Mouse (Mus musculus) embryonic facial prominence, embryonic 15.5 days (tissue): ENCODE results near the gene Tjap1. TPM values are rescaled to one million over a fixed set of nuclear protein-coding genes. Genes with fewer than 3 reads are reported as not detected.

Experiments
- ATAC-seq: fragments of 200-750 bp; cut with Nextera tagmentation; 2 replicates; pipeline ENCODE4 v1.8.0; 2017; ENCODE audit warnings: low read depth, moderate TSS enrichment; ENCODE audit not compliant: insufficient number of reproducible peaks, low FRiP score, low TSS enrichment
- H3K27ac ChIP-seq: fragments of 300-500 bp; sonication (generic); replicated peaks from 2 replicates; pipeline ENCODE4 v1.5.1; 2015; ENCODE audit warnings: mild to moderate bottlenecking, inconsistent platforms
- H3K27me3 ChIP-seq: fragments of 300-500 bp; sonication (generic); 2 replicates; pipeline ENCODE4 v1.6.1; 2015; ENCODE audit warnings: inconsistent platforms
- H3K36me3 ChIP-seq: fragments of 300-500 bp; sonication (generic); 2 replicates; pipeline ENCODE4 v1.6.1; 2015; ENCODE audit warnings: mild to moderate bottlenecking, inconsistent platforms
- H3K4me1 ChIP-seq: fragments of 300-500 bp; sonication (generic); 2 replicates; pipeline ENCODE4 v1.6.1; 2015; ENCODE audit warnings: inconsistent platforms
- H3K4me2 ChIP-seq: fragments of 300-500 bp; sonication (generic); replicated peaks from 2 replicates; pipeline ENCODE4 v1.6.1; 2015; ENCODE audit warnings: mild to moderate bottlenecking, inconsistent platforms
- H3K4me3 ChIP-seq: fragments of 300-500 bp; sonication (generic); replicated peaks from 2 replicates; pipeline ENCODE4 v1.5.1; 2015; ENCODE audit warnings: mild to moderate bottlenecking, inconsistent platforms
- H3K9ac ChIP-seq: fragments of 300-500 bp; sonication (generic); 2 replicates; pipeline ENCODE4 v1.6.1; 2015; ENCODE audit warnings: inconsistent platforms
- H3K9me3 ChIP-seq: fragments of 300-500 bp; sonication (generic); replicated peaks from 2 replicates; pipeline ENCODE4 v1.6.1; 2016; ENCODE audit warnings: inconsistent platforms
- WGBS: fragments of 180-500 bp; shearing (Covaris S2); methylation state at CpG from one replicate; pipeline ENCODE4 v1.1.7; 2015; 5-methylcytosine and 5-hydroxymethylcytosine counted together
- polyA plus RNA-seq: library from polyadenylated mRNA; unstranded; fragments of >200 nt; fragmentation: Nextera tagmentation; extraction: Ambion mirVana; gene quantifications from 2 replicates; pipeline ENCODE4 v1.2.1, GENCODE M21; 2015

The Tjap1 gene
- polyA plus RNA-seq, 1 experiment from 2014 or later, result 64.0 TPM

DNA sequence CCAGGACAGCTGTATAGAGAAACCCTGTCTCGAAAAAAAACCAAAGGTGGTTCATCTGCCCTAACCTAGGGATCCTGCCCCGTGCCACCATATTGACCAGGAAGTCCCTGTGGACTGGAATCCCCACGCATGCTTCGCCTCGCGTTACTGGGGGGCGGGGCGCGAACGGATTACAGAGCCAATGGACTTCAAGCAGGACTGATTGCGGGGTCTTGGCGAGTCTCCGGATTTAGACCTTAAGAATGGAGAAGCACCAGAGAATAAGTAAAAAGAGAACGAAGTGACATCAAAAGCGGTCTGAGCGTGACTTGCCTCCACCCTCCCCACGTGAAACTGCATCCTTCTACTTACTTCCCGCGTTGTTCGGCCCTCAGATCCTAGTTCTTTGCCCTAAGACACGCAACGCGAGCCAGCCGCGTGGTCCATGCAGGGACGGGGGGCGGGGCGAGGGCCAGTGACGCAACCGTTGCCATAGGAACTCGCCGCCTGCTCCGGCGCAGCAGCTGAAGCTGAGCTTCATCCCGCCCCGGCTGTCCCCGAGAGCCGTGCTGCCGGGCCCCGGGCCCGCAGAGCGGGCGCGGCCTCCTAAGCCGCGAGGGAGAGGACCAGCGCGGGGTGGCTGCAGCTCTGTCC, 29.3 kb downstream of the Tjap1 start, which contains the start of gene Lrrc73:
Gene Lrrc73 (plus strand): TSS at position 80 of the 633 bp plus-strand sequence.
- Histone ChIP-seq H3K27me3 (peaks cover 15% of the 10 kb centered on the region), H3K36me3 (peaks cover 58% of the 10 kb centered on the region), H3K9me3 (no peaks in the 10 kb centered on the region), H3K4me3 (peak within 1 kb of the TSS; percentile 68), H3K4me1 (peaks cover 40% of the 10 kb centered on the region), H3K4me2 (peak within 1 kb of the TSS; percentile 99), H3K27ac (no peak within 1 kb of the TSS), H3K9ac (peak within 1 kb of the TSS; percentile 47)
- peak; percentile 86 for ATAC-seq
- 2% methylated on average over 45 of the region's 48 CpGs for WGBS

DNA sequence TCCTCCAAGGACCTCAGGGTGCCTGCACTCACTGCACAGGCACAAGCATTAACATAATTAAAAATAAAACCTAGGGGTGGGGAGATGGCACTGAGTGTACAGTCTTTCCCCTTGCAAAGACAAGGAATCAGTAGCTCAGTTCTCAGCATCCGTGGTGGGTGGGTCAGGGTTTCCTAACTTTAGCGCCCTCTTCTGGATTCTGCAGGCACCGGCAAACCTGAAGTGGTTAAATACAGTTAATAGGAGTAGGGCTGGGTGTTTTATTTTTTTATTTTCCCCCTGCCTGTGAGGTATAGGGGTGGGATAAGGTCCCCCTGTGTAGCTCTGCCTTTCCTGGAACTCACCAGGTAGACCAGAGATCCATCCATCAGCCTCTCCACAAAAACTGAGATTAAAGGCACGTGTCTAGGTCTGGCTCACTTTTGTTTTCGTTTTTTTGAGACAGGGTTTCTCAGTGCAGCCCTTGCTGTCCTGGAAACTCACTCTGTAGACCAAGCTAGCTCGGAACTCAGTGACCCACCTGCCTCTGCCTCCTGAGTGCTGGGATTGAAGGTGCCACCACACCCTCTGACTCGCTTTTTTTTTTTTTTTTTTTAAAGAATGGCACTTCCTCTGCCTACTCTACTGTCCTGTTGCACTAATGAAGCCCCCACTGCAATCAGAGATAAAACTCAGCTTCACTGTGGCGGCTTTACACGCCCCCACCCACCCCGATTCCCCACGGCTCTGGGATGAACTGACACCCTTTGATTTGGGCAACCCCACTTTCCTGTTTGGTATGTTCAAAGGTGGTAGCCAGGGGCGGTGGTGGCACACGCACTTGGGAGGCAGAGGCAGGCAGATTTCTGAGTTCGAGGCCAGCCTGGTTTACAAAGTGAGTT, 30.0 kb downstream of the Tjap1 start:
- peak overlapping the region; percentile 68 for H3K4me3 ChIP-seq
- H3K36me3 ChIP-seq, result peaks cover 51% of the 10 kb centered on the region
- ATAC-seq, result no peak
- H3K27me3 ChIP-seq, result peaks cover 15% of the 10 kb centered on the region
- 55% methylated on average over 14 of the region's 14 CpGs for WGBS
- H3K9ac ChIP-seq, result no peak overlapping the region
- no peak overlapping the region for H3K27ac ChIP-seq
- H3K9me3 ChIP-seq, result no peaks in the 10 kb centered on the region
- peaks cover 41% of the 10 kb centered on the region for H3K4me1 ChIP-seq
- H3K4me2 ChIP-seq, result peak overlapping the region; percentile 99

DNA sequence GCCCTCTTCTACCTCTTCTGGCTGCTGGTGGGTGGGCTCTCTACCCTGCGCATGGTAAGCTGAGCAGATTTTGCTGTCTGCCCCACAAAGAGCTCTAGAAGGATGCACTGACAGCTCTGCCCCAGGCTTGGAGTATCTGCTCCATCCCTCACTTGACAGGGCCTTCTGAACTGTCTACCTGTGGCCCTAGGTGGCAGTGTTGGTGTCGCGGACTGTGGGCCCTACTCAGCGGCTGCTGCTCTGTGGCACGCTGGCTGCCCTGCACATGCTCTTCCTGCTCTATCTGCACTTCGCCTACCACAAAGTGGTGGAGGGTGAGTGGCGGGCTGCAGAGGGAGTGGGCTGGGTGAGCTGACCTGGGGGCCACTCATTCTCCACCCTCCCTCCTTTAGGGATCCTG, 31.7 kb downstream of the Tjap1 start:
- H3K4me1 ChIP-seq, result peaks cover 51% of the 10 kb centered on the region
- no peak overlapping the region for H3K4me2 ChIP-seq
- H3K27ac ChIP-seq, result no peak overlapping the region
- H3K27me3 ChIP-seq, result peaks cover 15% of the 10 kb centered on the region
- 76% methylated on average over 7 of the region's 7 CpGs for WGBS
- H3K36me3 ChIP-seq, result peaks cover 36% of the 10 kb centered on the region
- H3K4me3 ChIP-seq, result no peak overlapping the region
- H3K9ac ChIP-seq, result no peak overlapping the region
- no peaks in the 10 kb centered on the region for H3K9me3 ChIP-seq
- ATAC-seq, result no peak

DNA sequence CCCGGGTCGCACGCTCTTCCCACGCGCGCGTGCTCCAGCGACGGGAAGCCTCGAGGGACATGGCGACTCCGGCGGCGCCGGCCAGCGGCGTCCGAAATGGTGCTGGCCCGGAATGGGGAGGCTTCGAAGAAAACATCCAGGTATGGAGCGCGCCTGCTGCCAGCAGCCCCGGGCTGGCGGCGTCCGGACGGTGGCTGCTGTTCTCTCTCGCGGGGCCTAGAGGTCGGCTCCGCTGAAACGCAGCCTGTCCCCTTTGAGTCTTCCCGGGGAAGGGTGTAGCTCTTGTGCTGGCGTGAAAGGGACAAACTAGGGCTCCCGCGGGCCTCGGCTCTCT, 34.7 kb downstream of the Tjap1 start:
- peak; percentile 12 for ATAC-seq
- H3K9me3 ChIP-seq, result no peaks in the 10 kb centered on the region
- peak overlapping the region; percentile 93 for H3K9ac ChIP-seq
- peaks cover 65% of the 10 kb centered on the region for H3K36me3 ChIP-seq
- H3K27ac ChIP-seq, result peak overlapping the region; percentile 67
- WGBS, result under 1% methylated on average over 37 of the region's 37 CpGs
- peak overlapping the region; percentile 86 for H3K4me2 ChIP-seq
- peaks cover 35% of the 10 kb centered on the region for H3K4me1 ChIP-seq
- no peaks in the 10 kb centered on the region for H3K27me3 ChIP-seq
- peak overlapping the region; percentile 90 for H3K4me3 ChIP-seq

DNA sequence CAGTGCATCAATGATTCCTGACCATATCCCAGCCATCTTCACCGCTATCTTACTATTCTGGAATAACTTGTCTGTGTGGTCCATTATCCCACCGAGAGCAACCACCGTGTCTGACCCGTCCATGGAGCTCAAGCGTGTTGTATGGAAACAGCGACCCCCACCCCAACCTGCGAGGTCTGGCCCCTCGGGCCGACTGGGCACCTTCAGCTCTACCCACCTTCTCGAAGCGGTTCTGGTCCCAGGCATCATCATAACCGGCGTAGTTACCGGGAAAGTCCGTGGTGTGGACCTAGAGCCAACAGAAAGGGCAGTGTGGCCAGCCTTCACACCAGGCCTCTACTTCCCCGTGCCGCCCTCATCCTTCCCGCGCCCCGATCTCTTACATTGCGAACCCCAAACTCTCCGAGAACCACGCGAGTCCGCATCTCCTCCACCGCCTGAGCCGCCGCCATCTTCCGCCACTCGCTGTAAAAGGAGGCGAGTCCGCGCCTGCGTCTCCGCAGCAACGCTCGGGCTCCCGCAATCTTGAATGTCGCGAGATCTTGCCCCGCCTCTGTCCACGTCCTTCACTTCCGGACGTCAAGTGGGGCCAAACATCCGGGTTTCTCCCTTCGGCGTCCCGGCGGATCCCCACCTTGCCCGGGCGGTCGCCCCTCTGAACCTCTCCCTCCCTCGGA, 35.2 kb downstream of the Tjap1 start, which contains the start of the genes Polr1c and Yipf3:
Gene Polr1c (minus strand): TSS at position 543 of the 677 bp plus-strand sequence.
Gene Yipf3 (plus strand): TSS at position 569 of the 677 bp plus-strand sequence.
- Histone ChIP-seq H3K4me1 (peaks cover 32% of the 10 kb centered on the region), H3K9ac (peak within 1 kb of the TSS; percentile 93), H3K4me2 (peak within 1 kb of the TSS; percentile 86), H3K27ac (peak within 1 kb of the TSS; percentile 67), H3K36me3 (peaks cover 70% of the 10 kb centered on the region), H3K4me3 (peak within 1 kb of the TSS; percentile 90), H3K9me3 (no peaks in the 10 kb centered on the region), H3K27me3 (no peaks in the 10 kb centered on the region)
- WGBS, result under 1% methylated on average over 53 of the region's 53 CpGs
- peak; percentile 89 for ATAC-seq

DNA sequence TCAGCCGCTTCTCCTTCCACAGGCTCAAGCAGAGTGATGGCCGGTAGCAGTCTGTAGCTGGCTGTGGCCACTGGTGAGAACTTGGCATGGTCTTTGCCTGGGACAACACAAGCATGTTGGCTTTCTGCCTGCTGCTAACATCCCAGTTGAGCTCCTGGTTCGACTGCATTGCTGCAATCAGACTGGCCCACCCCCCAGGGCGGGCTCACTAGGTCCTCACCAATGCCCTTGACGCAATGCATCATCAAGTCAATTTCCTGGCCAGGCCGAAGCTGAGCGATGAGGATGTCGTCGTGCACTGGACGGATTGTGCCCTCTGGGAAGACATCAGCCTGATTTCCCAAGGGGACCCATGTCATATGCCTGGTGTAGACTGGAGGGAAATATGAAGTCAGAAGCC, 38.2 kb downstream of the Tjap1 start:
- no peak for ATAC-seq

DNA sequence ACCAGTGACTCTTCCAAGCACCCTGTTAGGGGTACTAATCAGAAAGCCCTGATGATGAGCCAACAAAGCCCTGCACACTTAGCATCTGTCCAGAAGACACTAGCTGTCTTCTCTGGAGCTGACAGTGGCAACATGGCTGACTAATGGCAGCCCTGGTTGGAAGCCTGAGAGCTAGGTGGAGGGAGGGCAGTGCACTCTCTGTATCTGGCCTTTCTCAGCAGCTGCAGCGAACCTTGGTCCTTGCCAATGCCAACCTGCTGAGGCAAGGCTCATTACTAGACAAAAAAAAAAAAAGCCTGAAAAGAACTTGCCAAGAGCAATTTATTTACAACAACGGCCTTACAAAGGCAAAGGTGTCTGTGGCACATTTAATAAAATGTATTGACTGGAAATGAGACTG, 39.2 kb downstream of the Tjap1 start:
- Histone ChIP-seq H3K27me3 (no peaks in the 10 kb centered on the region), H3K4me1 (peaks cover 16% of the 10 kb centered on the region), H3K36me3 (peaks cover 77% of the 10 kb centered on the region), H3K9me3 (no peaks in the 10 kb centered on the region), H3K27ac (no peak overlapping the region), H3K4me3 (no peak overlapping the region), H3K9ac (no peak overlapping the region), H3K4me2 (no peak overlapping the region)
- WGBS, result 83% methylated on average over 2 of the region's 2 CpGs
- no peak for ATAC-seq

More for the DNA sequence above, 38.2 kb downstream of the Tjap1 start:
- Histone ChIP-seq H3K9me3 (no peaks in the 10 kb centered on the region), H3K4me1 (peaks cover 26% of the 10 kb centered on the region), H3K9ac (no peak overlapping the region), H3K4me3 (no peak overlapping the region), H3K4me2 (no peak overlapping the region), H3K27ac (no peak overlapping the region), H3K27me3 (no peaks in the 10 kb centered on the region), H3K36me3 (peaks cover 71% of the 10 kb centered on the region)
- WGBS, result 73% methylated on average over 10 of the region's 10 CpGs

DNA sequence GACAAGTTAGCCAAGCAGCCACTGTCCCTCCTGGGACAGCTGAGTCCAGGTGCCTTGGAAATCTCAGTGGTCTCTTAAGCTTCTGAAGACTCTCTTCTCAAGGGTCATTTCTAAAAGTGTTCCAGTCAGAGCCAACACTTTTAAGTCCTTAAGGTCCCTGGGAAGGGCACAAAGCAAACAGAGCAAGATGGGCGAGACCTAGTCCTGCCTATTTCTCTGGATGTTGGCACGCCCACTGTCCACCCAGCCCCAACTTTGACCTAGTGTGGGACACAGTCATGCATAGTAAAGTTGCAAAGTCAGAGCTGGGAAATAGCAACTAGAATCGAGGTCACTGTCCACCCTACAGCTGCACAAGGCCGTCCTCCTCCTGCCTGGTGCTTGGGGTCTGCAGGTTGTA, 39.8 kb downstream of the Tjap1 start:
- Histone ChIP-seq H3K9ac (no peak overlapping the region), H3K27ac (no peak overlapping the region), H3K36me3 (peaks cover 84% of the 10 kb centered on the region), H3K4me1 (peaks cover 14% of the 10 kb centered on the region), H3K4me3 (no peak overlapping the region), H3K9me3 (no peaks in the 10 kb centered on the region), H3K4me2 (no peak overlapping the region), H3K27me3 (no peaks in the 10 kb centered on the region)
- ATAC-seq, result no peak
- WGBS, result 83% methylated on average over 4 of the region's 4 CpGs

DNA sequence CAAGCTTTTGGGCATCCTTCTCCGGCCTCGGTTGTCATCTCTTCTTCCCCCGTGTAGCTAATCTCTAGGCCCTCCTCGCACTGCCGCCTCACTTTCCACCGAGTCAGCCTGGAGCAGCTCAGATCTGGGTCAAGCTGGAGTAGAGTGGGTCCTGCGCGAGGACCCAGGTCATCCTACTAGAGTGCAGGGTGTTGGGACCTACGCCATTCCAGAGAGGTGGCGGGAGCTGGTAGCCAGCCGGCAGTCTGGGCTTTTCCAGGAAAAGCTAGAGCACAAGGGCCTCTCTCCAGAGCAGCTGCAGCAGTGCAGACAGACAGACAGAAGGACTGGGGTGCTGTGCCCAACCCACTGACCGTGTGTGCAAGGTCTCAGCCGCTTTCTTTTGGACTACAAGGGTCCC, 40.6 kb downstream of the Tjap1 start:
- ATAC-seq, result no peak
- H3K36me3 ChIP-seq, result peaks cover 91% of the 10 kb centered on the region

DNA sequence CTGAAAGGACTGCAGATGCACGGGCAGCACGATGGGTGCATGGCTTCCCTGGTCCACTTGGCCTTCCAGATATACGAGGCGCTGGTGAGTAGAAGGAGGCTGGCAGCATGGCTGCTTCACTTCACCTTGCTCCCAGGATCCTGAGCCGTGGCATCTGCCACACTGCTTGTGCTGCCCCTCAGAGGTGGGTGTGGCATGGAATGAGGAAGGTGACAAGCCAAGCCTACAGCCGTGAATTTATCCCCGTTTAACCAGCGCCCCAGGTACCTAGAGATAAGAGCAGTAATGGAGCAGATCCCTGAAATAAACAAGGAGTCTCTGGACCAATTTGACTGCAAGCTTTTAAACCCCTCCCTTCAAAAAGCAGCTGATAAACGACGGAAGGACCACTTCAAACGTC, 41.4 kb downstream of the Tjap1 start:
- no peak for ATAC-seq
- Histone ChIP-seq H3K4me2 (no peak overlapping the region), H3K9me3 (no peaks in the 10 kb centered on the region), H3K4me1 (peaks cover 7% of the 10 kb centered on the region; the same call in 1 of the 2 replicates), H3K27me3 (no peaks in the 10 kb centered on the region), H3K36me3 (peaks cover 99% of the 10 kb centered on the region), H3K4me3 (no peak overlapping the region), H3K27ac (no peak overlapping the region), H3K9ac (no peak overlapping the region)
- 77% methylated on average over 11 of the region's 11 CpGs for WGBS

More for the DNA sequence above, 40.6 kb downstream of the Tjap1 start:
- no peak overlapping the region for H3K4me3 ChIP-seq
- H3K4me1 ChIP-seq, result peaks cover 14% of the 10 kb centered on the region
- H3K9me3 ChIP-seq, result no peaks in the 10 kb centered on the region
- H3K27ac ChIP-seq, result no peak overlapping the region
- no peaks in the 10 kb centered on the region for H3K27me3 ChIP-seq
- 85% methylated on average over 13 of the region's 13 CpGs for WGBS
- H3K9ac ChIP-seq, result no peak overlapping the region
- no peak overlapping the region for H3K4me2 ChIP-seq

DNA sequence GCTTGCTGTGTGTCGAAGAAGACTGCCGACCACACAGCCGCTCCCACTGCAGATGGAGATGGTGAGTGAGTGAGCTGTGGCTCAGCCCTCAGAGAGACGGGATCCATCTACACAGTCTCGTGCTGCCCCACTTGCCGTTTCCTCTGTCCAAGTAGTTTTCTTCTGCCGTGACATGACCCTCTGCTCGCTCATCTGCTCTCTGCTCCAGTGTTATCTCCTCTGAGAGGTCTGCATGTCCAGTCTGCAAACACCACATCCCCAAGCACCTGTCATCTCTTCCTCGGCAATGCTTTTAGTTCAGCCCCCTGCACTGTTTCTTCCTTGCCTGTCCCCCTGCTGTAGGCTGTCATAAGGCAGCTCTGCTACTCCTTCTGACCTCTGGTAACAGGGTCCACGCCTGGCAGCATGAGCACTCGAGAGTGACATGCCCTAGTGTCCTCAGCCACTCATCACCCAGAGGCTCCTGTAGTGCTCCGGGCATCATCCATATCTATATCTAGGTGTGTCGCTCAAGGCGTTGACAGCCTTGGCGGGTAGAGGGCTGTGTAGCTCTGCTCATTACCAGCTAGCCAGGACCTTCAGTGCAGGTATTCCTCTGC, 43.2 kb downstream of the Tjap1 start:
- Histone ChIP-seq H3K9ac (no peak overlapping the region), H3K9me3 (no peaks in the 10 kb centered on the region), H3K4me2 (no peak overlapping the region), H3K27ac (no peak overlapping the region), H3K27me3 (no peaks in the 10 kb centered on the region), H3K4me1 (no peaks in the 10 kb centered on the region), H3K36me3 (peaks cover 91% of the 10 kb centered on the region), H3K4me3 (no peak overlapping the region)
- ATAC-seq, result no peak
- WGBS, result 90% methylated on average over 15 of the region's 15 CpGs
